Mouse (Mus musculus) layer of hippocampus, adult 8-10 months (tissue): ENCODE data around the gene Klk9. TPM values are rescaled to one million over a fixed set of nuclear protein-coding genes. Genes with fewer than 3 reads are reported as not detected.

Source experiments
- DNase-seq, 2 experiments: peaks; one replicate each; pipeline ENCODE4 v3.0.0; 2022; ENCODE audit warnings: low spot score in 2 of 2
- total RNA-seq, 4 experiments: library from RNA; stranded (reverse); gene quantifications; 2 replicates each; pipeline ENCODE4 v1.2.4; 2022

Klk9 gene
- under 1 TPM in 1 of 4 experiments, not detected in 3; 0.23 TPM for total RNA-seq

GRCm38 (mm10) chr7:43791591-43791990 is at the start of gene Klk9:
TSS of gene Klk9 (plus strand) at chr7:43791891.
- DNase-seq, result no peak

- DNase-seq, result no peak
Measured at GRCm38 (mm10) chr7:43747788-43748187, 43.9 kb upstream of the Klk9 start.

GRCm38 (mm10) chr7:43752806-43753205 is 38.9 kb upstream of the Klk9 start:
- no peak for DNase-seq

GRCm38 (mm10) chr7:43766484-43766883 is 25.2 kb upstream of the Klk9 start:
- DNase-seq, result no peak

- DNase-seq, result no peak
Measured at GRCm38 (mm10) chr7:43768597-43768996, 23.1 kb upstream of the Klk9 start, which contains the start of gene Klk12. TSS of gene Klk12 (plus strand) at chr7:43768897.

- no peak for DNase-seq
Measured at GRCm38 (mm10) chr7:43769636-43770035, 22.1 kb upstream of the Klk9 start.

- DNase-seq, result peak in 1 of 2 experiments; percentile 1
Measured at GRCm38 (mm10) chr7:43770701-43771100, 21.0 kb upstream of the Klk9 start.

GRCm38 (mm10) chr7:43771916-43772315 is 19.8 kb upstream of the Klk9 start:
- DNase-seq, result peak in 1 of 2 experiments; percentile 0

- peak in 1 of 2 experiments; percentile 0 for DNase-seq
Measured at GRCm38 (mm10) chr7:43772901-43773300, 18.8 kb upstream of the Klk9 start.

- DNase-seq, result no peak
Measured at GRCm38 (mm10) chr7:43774364-43774763, 17.3 kb upstream of the Klk9 start, which contains the start of gene Klk11. TSS of gene Klk11 (plus strand) at chr7:43774604.

- no peak for DNase-seq
Measured at GRCm38 (mm10) chr7:43774802-43775201, 16.9 kb upstream of the Klk9 start.

- DNase-seq, result peak in 1 of 2 experiments; percentile 0
Measured at GRCm38 (mm10) chr7:43775311-43776057, 16.2 kb upstream of the Klk9 start.

GRCm38 (mm10) chr7:43776506-43776905 is 15.2 kb upstream of the Klk9 start:
- DNase-seq, result no peak

GRCm38 (mm10) chr7:43777423-43777822 is 14.3 kb upstream of the Klk9 start:
- DNase-seq, result no peak

GRCm38 (mm10) chr7:43778176-43778970 is 13.3 kb upstream of the Klk9 start:
- no peak for DNase-seq

- no peak for DNase-seq
Measured at GRCm38 (mm10) chr7:43780241-43780640, 11.4 kb upstream of the Klk9 start.

- DNase-seq, result no peak
Measured at GRCm38 (mm10) chr7:43780746-43781145, 10.9 kb upstream of the Klk9 start, which contains the start of gene Klk10. TSS of gene Klk10 (plus strand) at chr7:43781035.

- DNase-seq, result no peak
Measured at GRCm38 (mm10) chr7:43781541-43781940, 10.2 kb upstream of the Klk9 start.

- peak in 1 of 2 experiments; percentile 65 for DNase-seq
Measured at GRCm38 (mm10) chr7:43782275-43783265, 9.1 kb upstream of the Klk9 start.

- DNase-seq, result no peak
Measured at GRCm38 (mm10) chr7:43785286-43785685, 6.4 kb upstream of the Klk9 start.

- peak; percentile 33 to 39 for DNase-seq
Measured at GRCm38 (mm10) chr7:43788096-43788495, 3.6 kb upstream of the Klk9 start.
